Mouse (Mus musculus): ENCODE results near the gene Tfdp1.

DNA sequence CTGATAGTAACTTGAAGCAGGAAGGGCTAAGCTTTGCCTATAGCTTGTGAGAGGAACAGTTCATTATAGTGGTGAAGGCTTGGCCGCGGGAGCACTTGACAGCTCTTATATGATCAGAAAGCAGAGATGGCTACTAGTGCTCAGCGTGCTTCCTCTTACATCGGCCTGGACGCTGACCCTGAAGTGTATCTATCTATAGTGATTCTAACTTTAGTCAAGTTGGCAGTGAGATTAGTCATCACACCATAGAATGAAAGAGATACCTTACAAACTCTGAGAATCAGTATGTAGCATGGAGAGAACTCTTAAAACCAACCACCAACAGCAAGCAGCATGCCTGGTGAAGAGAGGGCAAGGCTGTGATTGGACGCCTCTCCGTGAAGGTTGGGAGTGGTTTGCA, 43.1 kb downstream of the Tfdp1 start:
- TF ChIP-seq POLR2A (IDR thresholded peaks at IDR 0.05; ENCODE audit: insufficient read depth, low read depth, low read length) (no peak), CTCF (IDR thresholded peaks at IDR 0.05; ENCODE audit: insufficient read depth, low read depth, low read length) (no peak)
